Mouse (Mus musculus) effector memory CD4-positive, alpha-beta T cell, adult 5 months (primary cell): ENCODE results near the gene Tcerg1l. TPM values are rescaled to one million over a fixed set of nuclear protein-coding genes. Genes with fewer than 3 reads are reported as not detected.

Source experiments
- polyA plus RNA-seq: library from polyadenylated mRNA; unstranded; fragments of 100-300 nt; shearing (Covaris generic); gene quantifications from one replicate; pipeline ENCODE4 v1.2.1, GENCODE M21; 2017

Gene Tcerg1l
- not detected for polyA plus RNA-seq

DNA sequence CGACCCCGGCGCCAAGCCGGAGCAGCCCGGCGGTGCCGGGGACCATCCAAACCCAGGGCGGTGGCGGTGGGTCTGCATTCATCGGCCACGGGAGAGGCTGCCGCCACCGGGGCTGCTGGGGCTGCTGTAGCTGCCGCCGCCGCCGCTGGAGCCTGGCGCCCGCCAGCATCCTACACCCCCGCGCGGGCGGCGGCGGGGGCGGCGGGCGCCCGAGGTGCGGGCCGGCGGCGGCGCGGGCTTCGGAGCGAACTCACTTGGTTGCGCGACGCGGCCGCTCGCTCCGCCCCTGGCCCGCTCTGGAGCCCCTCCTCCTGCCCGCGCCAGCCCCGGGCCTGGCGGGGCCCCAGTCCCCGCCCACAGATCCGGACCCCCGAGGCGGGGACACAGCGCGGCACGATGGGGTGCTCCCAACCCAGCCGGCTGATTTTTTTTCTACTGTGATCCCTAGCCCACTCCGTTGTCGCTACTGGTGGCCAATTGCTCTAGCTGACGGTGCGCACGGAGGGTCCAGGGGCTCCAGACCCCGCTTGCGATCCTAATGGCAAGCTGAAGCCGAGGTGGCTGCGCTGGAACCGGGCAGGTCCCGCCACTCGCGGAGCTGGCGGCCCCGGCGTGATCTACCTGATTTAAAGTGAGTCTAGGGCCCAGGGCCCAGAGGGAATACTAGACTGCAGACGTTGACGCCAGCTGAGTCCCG lies at the start of gene Tcerg1l:
Gene Tcerg1l (minus strand): TSS at position 246 of the 697 bp plus-strand sequence.

